Mouse (Mus musculus) spleen, adult 2 months (tissue): ENCODE measurements around the gene Tmprss6. TPM values are rescaled to one million over a fixed set of nuclear protein-coding genes. Genes with fewer than 3 reads are reported as not detected.

Source experiments
- DNase-seq, 2 experiments: peaks; one replicate each; pipeline versions ENCODE4 v3.0.0 to v3.0.0-alpha.2; 2012 to 2021; ENCODE audit warnings: low spot score in 2 of 2, low read depth in 1 of 2
- H3K27ac ChIP-seq: fragments of 200-500 bp; 2 replicates; pipeline ENCODE4 v1.5.1; 2012; ENCODE audit warnings: low read length, inconsistent platforms; ENCODE audit not compliant: insufficient read depth
- H3K27me3 ChIP-seq: fragments of 200-500 bp; 2 replicates; pipeline ENCODE4 v1.6.1; 2012; ENCODE audit warnings: mild to moderate bottlenecking, moderate library complexity, low read length, inconsistent platforms; ENCODE audit not compliant: control insufficient read depth, insufficient read depth
- H3K36me3 ChIP-seq: fragments of 200-500 bp; 2 replicates; pipeline ENCODE4 v1.6.1; 2012; ENCODE audit warnings: mild to moderate bottlenecking, low read length, inconsistent platforms; ENCODE audit not compliant: control insufficient read depth, insufficient read depth
- H3K4me1 ChIP-seq: fragments of 200-500 bp; 2 replicates; pipeline ENCODE4 v1.6.1; 2011; ENCODE audit warnings: inconsistent platforms; ENCODE audit not compliant: control insufficient read depth, insufficient read depth, insufficient read length
- H3K4me3 ChIP-seq: fragments of 200-500 bp; 2 replicates; pipeline ENCODE4 v1.5.1; 2011; ENCODE audit warnings: mild to moderate bottlenecking, inconsistent platforms; ENCODE audit not compliant: insufficient read depth, insufficient read length; ENCODE audit errors: extremely low read depth
- CTCF ChIP-seq: fragments of 200-500 bp; IDR thresholded peaks from 2 replicates; pipeline ENCODE4 v1.5.1; 2011; ENCODE audit warnings: mild to moderate bottlenecking, inconsistent platforms; ENCODE audit not compliant: insufficient read depth, insufficient read length, insufficient replicate concordance; ENCODE audit errors: extremely low read depth
- POLR2A ChIP-seq: fragments of 200-500 bp; IDR thresholded peaks from 2 replicates; pipeline ENCODE4 v1.6.1; 2011; ENCODE audit warnings: low read depth, low read length, inconsistent platforms
- WGBS: fragments of 180-500 bp; shearing (Covaris S2); methylation state at CpG from one replicate; pipeline ENCODE4 v1.1.7; 2018; 5-methylcytosine and 5-hydroxymethylcytosine counted together
- polyA plus RNA-seq: library from polyadenylated mRNA; depleted of rRNA; stranded (reverse); fragments of >200 nt; gene quantifications from 2 replicates; pipeline ENCODE4 v1.2.3, GENCODE M21; 2012

Gene Tmprss6
- polyA plus RNA-seq, 1 experiment, result 0.21 TPM

GRCm38 (mm10) chr15:78438505-78438904 lies 29.9 kb downstream of the Tmprss6 start:
- Histone ChIP-seq H3K27me3 (no peaks in the 10 kb centered on the region), H3K4me1 (no peaks in the 10 kb centered on the region; the same call in 1 of the 2 replicates), H3K27ac (no peak overlapping the region), H3K4me3 (no peak overlapping the region), H3K36me3 (no peaks in the 10 kb centered on the region)
- 79% methylated on average over 8 of the region's 8 CpGs for WGBS
- DNase-seq, result no peak
- TF ChIP-seq POLR2A (no peak), CTCF (no peak)

GRCm38 (mm10) chr15:78438018-78438394 lies 30.4 kb downstream of the Tmprss6 start:
- no peaks in the 10 kb centered on the region for H3K27me3 ChIP-seq
- WGBS, result 80% methylated on average over 4 of the region's 4 CpGs
- no peak overlapping the region for H3K4me3 ChIP-seq
- TF ChIP-seq CTCF (no peak), POLR2A (no peak)
- peak overlapping the region; percentile 44; the same call in 1 of the 2 replicates for H3K27ac ChIP-seq
- no peak for DNase-seq
- H3K4me1 ChIP-seq, result no peaks in the 10 kb centered on the region; the same call in 1 of the 2 replicates
- H3K36me3 ChIP-seq, result no peaks in the 10 kb centered on the region

GRCm38 (mm10) chr15:78437237-78438017 lies 31.0 kb downstream of the Tmprss6 start:
- Histone ChIP-seq H3K4me3 (no peak overlapping the region), H3K27me3 (no peaks in the 10 kb centered on the region), H3K36me3 (no peaks in the 10 kb centered on the region), H3K4me1 (no peaks in the 10 kb centered on the region; the same call in 1 of the 2 replicates), H3K27ac (peak overlapping the region; percentile 44; the same call in 1 of the 2 replicates)
- TF ChIP-seq CTCF (no peak), POLR2A (no peak)
- DNase-seq, result no peak
- 74% methylated on average over 23 of the region's 23 CpGs for WGBS

GRCm38 (mm10) chr15:78436380-78437192 lies 31.8 kb downstream of the Tmprss6 start:
- 0 out of 2 replicates have a peak overlapping the region, but pooled peaks have one; percentile 16 for H3K27ac ChIP-seq
- 54% methylated on average over 27 of the region's 32 CpGs for WGBS
- H3K36me3 ChIP-seq, result no peaks in the 10 kb centered on the region
- H3K4me1 ChIP-seq, result no peaks in the 10 kb centered on the region; the same call in 1 of the 2 replicates
- no peaks in the 10 kb centered on the region for H3K27me3 ChIP-seq
- DNase-seq, result peak in 1 of 2 experiments; percentile 24
- no peak overlapping the region for H3K4me3 ChIP-seq
- TF ChIP-seq CTCF (no peak), POLR2A (no peak)

GRCm38 (mm10) chr15:78435681-78436080 lies 32.8 kb downstream of the Tmprss6 start:
- no peaks in the 10 kb centered on the region for H3K27me3 ChIP-seq
- H3K36me3 ChIP-seq, result no peaks in the 10 kb centered on the region
- TF ChIP-seq POLR2A (no peak), CTCF (no peak)
- H3K4me1 ChIP-seq, result no peaks in the 10 kb centered on the region; the same call in 1 of the 2 replicates
- H3K27ac ChIP-seq, result no peak overlapping the region
- no peak for DNase-seq
- no peak overlapping the region for H3K4me3 ChIP-seq
- WGBS, result 87% methylated on average over 11 of the region's 11 CpGs

GRCm38 (mm10) chr15:78434896-78435520 lies 33.4 kb downstream of the Tmprss6 start:
- no peak overlapping the region for H3K4me3 ChIP-seq
- TF ChIP-seq POLR2A (no peak), CTCF (no peak)
- no peaks in the 10 kb centered on the region for H3K27me3 ChIP-seq
- H3K4me1 ChIP-seq, result no peaks in the 10 kb centered on the region; the same call in 1 of the 2 replicates
- no peak overlapping the region for H3K27ac ChIP-seq
- no peaks in the 10 kb centered on the region for H3K36me3 ChIP-seq
- DNase-seq, result no peak
- WGBS, result 29% methylated on average over 6 of the region's 6 CpGs
